Mouse (Mus musculus) frontal cortex, postnatal 10 days (tissue): ENCODE data around the gene Klhl29.

Experiments
- DNase-seq, 2 experiments: peaks; one replicate each; pipeline ENCODE4 v3.0.0; 2022; ENCODE audit warnings: low spot score in 2 of 2, mixed read lengths in 1 of 2

The Klhl29 gene

GRCm38 (mm10) chr12:5187773-5188333 lies 187.6 kb downstream of the Klhl29 start:
- DNase-seq = no peak

- DNase-seq = no peak
Measured at GRCm38 (mm10) chr12:5186645-5187044, 188.8 kb downstream of the Klhl29 start.

GRCm38 (mm10) chr12:5185603-5186002 lies 189.9 kb downstream of the Klhl29 start:
- no peak for DNase-seq

GRCm38 (mm10) chr12:5182586-5182985 lies 192.9 kb downstream of the Klhl29 start:
- DNase-seq = no peak

- no peak for DNase-seq
Measured at GRCm38 (mm10) chr12:5182165-5182564, 193.3 kb downstream of the Klhl29 start.

GRCm38 (mm10) chr12:5176716-5177341 lies 198.7 kb downstream of the Klhl29 start:
- DNase-seq = no peak

- no peak for DNase-seq
Measured at GRCm38 (mm10) chr12:5166141-5166540, 209.3 kb downstream of the Klhl29 start.

GRCm38 (mm10) chr12:5165411-5165810 lies 210.1 kb downstream of the Klhl29 start:
- DNase-seq = no peak

- DNase-seq = no peak
Measured at GRCm38 (mm10) chr12:5162672-5163071, 212.8 kb downstream of the Klhl29 start.

GRCm38 (mm10) chr12:5161631-5162030 lies 213.9 kb downstream of the Klhl29 start:
- DNase-seq = no peak

- no peak for DNase-seq
Measured at GRCm38 (mm10) chr12:5157931-5158481, 217.5 kb downstream of the Klhl29 start.

GRCm38 (mm10) chr12:5157021-5157681 lies 218.3 kb downstream of the Klhl29 start:
- DNase-seq = peak; percentile 42 to 75

- DNase-seq = no peak
Measured at GRCm38 (mm10) chr12:5155177-5155576, 220.3 kb downstream of the Klhl29 start.

GRCm38 (mm10) chr12:5151859-5152258 lies 223.6 kb downstream of the Klhl29 start:
- DNase-seq = no peak

- DNase-seq = no peak
Measured at GRCm38 (mm10) chr12:5147346-5148035, 228.0 kb downstream of the Klhl29 start.

GRCm38 (mm10) chr12:5143903-5144781 lies 231.3 kb downstream of the Klhl29 start:
- no peak for DNase-seq

- DNase-seq = no peak
Measured at GRCm38 (mm10) chr12:5143224-5143623, 232.3 kb downstream of the Klhl29 start.

- DNase-seq = peak; percentile 71 to 82
Measured at GRCm38 (mm10) chr12:5142776-5143175, 232.7 kb downstream of the Klhl29 start.

- DNase-seq = no peak
Measured at GRCm38 (mm10) chr12:5141040-5141439, 234.4 kb downstream of the Klhl29 start.

GRCm38 (mm10) chr12:5139302-5139701 lies 236.2 kb downstream of the Klhl29 start:
- no peak for DNase-seq

GRCm38 (mm10) chr12:5136300-5136699 lies 239.2 kb downstream of the Klhl29 start:
- DNase-seq = peak in 1 of 2 experiments; percentile 47
